Mouse (Mus musculus): ENCODE results near the gene Limch1. TPM values are rescaled to one million over a fixed set of nuclear protein-coding genes. Genes with fewer than 3 reads are reported as not detected.

The Limch1 gene
- polyA plus RNA-seq, 1 experiment from 2014 or later: 38.2 TPM

GRCm38 (mm10) chr5:66748448-66749115 is 3.0 kb downstream of the Limch1 start:
- peak overlapping the region; percentile 61; the same call in 1 of the 2 replicates for H3K27ac ChIP-seq
- peaks cover 40% of the 10 kb centered on the region for H3K4me1 ChIP-seq
- H3K4me2 ChIP-seq: peak overlapping the region; percentile 9; the same call in 1 of the 2 replicates
- no peak for ATAC-seq (ENCODE audit: low FRiP score)
- H3K9ac ChIP-seq: no peak overlapping the region
- H3K36me3 ChIP-seq (replicated peaks): no peaks in the 10 kb centered on the region
- 35% methylated on average over 5 of the region's 5 CpGs for WGBS
- no peaks in the 10 kb centered on the region for H3K9me3 ChIP-seq
- no peak overlapping the region for H3K4me3 ChIP-seq (replicated peaks)
- peaks cover 15% of the 10 kb centered on the region for H3K27me3 ChIP-seq

DNA sequence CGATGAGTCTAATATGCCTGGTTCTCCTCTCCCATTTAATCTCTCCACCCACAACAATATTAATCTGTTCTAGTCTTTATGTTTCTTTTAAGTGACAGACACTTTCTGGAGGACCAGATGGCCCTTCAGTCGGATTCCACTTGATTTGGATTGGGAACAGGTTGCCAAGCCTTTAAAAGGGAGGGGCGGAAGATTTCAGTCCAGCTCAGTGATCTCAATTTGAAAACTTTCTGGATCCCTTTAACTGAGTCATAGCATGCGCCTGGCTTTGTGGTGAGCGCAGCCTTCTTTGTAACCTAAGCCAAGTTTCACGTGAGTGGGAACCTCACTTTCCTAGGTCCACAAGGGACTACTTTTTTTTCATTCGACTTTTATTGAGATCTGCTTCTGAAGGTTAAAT is 5.0 kb downstream of the Limch1 start:
- H3K4me3 ChIP-seq (replicated peaks): no peak overlapping the region
- WGBS: 76% methylated on average over 7 of the region's 7 CpGs
- H3K36me3 ChIP-seq (replicated peaks): no peaks in the 10 kb centered on the region
- peaks cover 40% of the 10 kb centered on the region for H3K4me1 ChIP-seq
- no peak overlapping the region for H3K9ac ChIP-seq
- no peak overlapping the region for H3K27ac ChIP-seq
- H3K4me2 ChIP-seq: no peak overlapping the region
- peaks cover 11% of the 10 kb centered on the region for H3K27me3 ChIP-seq
- no peak for ATAC-seq (ENCODE audit: low FRiP score)
- no peaks in the 10 kb centered on the region for H3K9me3 ChIP-seq

DNA sequence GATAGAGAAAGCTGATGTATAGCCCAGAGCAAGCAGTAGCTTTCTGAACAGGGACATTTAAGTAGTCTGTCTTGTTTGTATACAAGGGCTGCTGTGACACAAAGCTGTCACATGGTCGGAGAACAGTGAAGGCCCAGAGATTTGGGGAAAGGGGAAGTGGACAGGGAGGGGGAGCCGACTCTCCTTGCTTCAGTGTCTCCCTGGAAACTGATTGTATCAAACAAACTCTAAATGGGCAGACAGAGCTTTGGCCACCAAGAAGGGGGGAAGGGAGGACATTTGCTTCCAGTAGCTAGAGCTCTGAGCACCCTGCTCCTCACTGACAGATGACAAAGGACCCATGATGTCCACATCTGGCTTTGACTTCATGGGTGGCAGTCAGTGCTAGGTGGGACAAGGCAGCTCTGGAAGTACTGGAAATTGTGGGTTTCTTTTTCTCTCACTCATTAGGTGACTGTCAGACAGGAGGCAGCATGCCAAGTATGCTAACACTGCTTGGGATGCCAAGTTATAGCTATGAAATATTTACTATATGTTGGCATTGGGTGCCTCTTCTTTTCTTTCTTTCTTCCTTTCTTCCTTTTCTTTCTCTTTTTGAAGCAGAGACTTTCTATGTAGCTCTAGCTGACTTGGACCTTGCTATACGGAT is 5.8 kb downstream of the Limch1 start:
- WGBS: 42% methylated on average over 3 of the region's 3 CpGs
- Histone ChIP-seq H3K36me3 (replicated peaks) (no peaks in the 10 kb centered on the region), H3K27ac (no peak overlapping the region), H3K4me1 (peaks cover 39% of the 10 kb centered on the region), H3K9ac (no peak overlapping the region), H3K9me3 (no peaks in the 10 kb centered on the region), H3K4me3 (replicated peaks) (no peak overlapping the region), H3K27me3 (peaks cover 9% of the 10 kb centered on the region), H3K4me2 (no peak overlapping the region)
- ATAC-seq (ENCODE audit: low FRiP score): no peak

GRCm38 (mm10) chr5:66753620-66754019 is 8.0 kb downstream of the Limch1 start:
- H3K9me3 ChIP-seq: no peaks in the 10 kb centered on the region
- 93% methylated on average over 9 of the region's 9 CpGs for WGBS
- peaks cover 32% of the 10 kb centered on the region for H3K4me1 ChIP-seq
- H3K27me3 ChIP-seq: no peaks in the 10 kb centered on the region
- H3K36me3 ChIP-seq (replicated peaks): no peaks in the 10 kb centered on the region
- H3K4me3 ChIP-seq (replicated peaks): no peak overlapping the region
- no peak overlapping the region for H3K9ac ChIP-seq
- no peak overlapping the region for H3K4me2 ChIP-seq
- no peak overlapping the region for H3K27ac ChIP-seq
- no peak for ATAC-seq (ENCODE audit: low FRiP score)

GRCm38 (mm10) chr5:66756821-66757705 is 11.4 kb downstream of the Limch1 start:
- Histone ChIP-seq H3K4me1 (peaks cover 16% of the 10 kb centered on the region), H3K27me3 (no peaks in the 10 kb centered on the region), H3K4me3 (replicated peaks) (no peak overlapping the region), H3K9ac (no peak overlapping the region), H3K4me2 (no peak overlapping the region), H3K27ac (peak overlapping the region; percentile 47; the same call in 1 of the 2 replicates), H3K9me3 (no peaks in the 10 kb centered on the region), H3K36me3 (replicated peaks) (no peaks in the 10 kb centered on the region)
- peak; percentile 87 for ATAC-seq (ENCODE audit: low FRiP score)
- 73% methylated on average over 10 of the region's 10 CpGs for WGBS

DNA sequence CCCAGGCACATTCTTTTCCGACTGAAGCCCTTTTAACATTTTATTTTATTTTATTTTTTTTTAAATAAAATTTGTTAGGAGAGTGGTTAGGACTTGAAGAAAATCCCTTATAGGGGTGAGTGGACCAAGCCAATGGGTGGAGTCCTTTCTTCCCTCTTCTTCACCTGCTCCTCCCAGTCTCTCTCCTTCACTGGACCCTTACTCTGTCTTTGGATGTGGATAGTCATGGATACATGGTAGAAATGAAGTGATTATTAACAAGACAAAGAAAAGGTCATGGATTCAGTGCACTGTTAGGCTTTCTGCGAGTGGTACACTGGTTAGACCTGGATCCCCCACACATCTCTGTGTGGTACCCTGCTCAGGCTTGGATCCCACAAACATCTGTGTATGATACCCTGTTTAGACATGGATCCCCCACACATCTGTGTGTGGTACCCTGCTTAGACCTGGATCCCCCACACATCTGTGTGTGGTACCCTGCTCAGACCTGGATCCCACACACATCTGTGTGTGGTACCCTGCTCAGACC is 12.1 kb downstream of the Limch1 start:
- 58% methylated on average over 2 of the region's 2 CpGs for WGBS
- Histone ChIP-seq H3K36me3 (replicated peaks) (no peaks in the 10 kb centered on the region), H3K27ac (no peak overlapping the region), H3K27me3 (no peaks in the 10 kb centered on the region), H3K4me3 (replicated peaks) (no peak overlapping the region), H3K4me1 (peaks cover 16% of the 10 kb centered on the region), H3K4me2 (no peak overlapping the region), H3K9me3 (no peaks in the 10 kb centered on the region), H3K9ac (no peak overlapping the region)
- peak; percentile 54; the same call in 1 of the 2 replicates for ATAC-seq (ENCODE audit: low FRiP score)

DNA sequence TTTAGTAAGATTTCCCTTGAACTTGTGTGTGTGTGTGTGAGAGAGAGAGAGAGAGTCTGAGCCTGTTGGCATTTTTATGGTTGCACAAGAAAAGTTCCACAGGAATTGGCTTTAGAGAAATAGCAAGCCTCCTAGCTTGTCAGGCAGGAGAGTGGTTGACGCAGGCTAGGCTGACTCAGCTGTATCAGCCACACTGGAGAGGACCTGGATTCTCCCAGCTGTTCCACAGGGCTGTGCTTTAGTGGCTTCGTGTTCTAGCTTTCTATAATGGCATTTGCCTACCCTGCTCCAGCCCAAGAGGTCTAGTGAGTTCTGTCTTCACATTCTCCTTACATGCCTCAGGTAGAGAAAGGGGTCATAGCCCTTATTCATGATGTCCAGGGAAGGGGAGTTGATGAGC is 13.7 kb downstream of the Limch1 start:
- 76% methylated on average over 2 of the region's 2 CpGs for WGBS

DNA sequence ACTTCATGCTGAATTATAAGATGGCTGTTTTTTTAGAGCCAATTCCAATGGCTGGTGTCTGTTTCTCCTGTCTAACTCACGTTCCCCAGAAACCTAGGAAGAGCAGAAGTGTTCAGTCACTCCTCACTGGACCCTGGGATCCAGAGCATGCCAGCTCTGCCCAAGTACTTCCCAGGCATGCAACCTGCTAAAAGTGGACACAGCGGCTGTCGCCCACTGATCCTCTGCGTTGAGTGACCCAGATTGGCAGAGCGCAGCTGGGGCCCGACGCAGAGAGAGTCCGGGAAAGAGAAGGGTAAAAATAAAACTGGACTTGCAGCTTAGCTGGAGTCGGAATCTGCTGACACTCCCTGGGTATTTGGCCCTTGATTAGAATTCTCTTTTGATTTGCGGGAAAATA is 15.1 kb downstream of the Limch1 start:
- Histone ChIP-seq H3K4me1 (peaks cover 16% of the 10 kb centered on the region), H3K36me3 (replicated peaks) (no peaks in the 10 kb centered on the region), H3K9ac (no peak overlapping the region), H3K27me3 (no peaks in the 10 kb centered on the region), H3K4me3 (replicated peaks) (no peak overlapping the region), H3K4me2 (no peak overlapping the region), H3K27ac (no peak overlapping the region), H3K9me3 (no peaks in the 10 kb centered on the region)
- ATAC-seq (ENCODE audit: low FRiP score): no peak
- WGBS: 89% methylated on average over 10 of the region's 10 CpGs

More for the DNA sequence above, 13.7 kb downstream of the Limch1 start:
- H3K36me3 ChIP-seq (replicated peaks): no peaks in the 10 kb centered on the region
- no peak overlapping the region for H3K4me2 ChIP-seq
- H3K27ac ChIP-seq: no peak overlapping the region
- H3K4me1 ChIP-seq: peaks cover 16% of the 10 kb centered on the region
- no peak overlapping the region for H3K9ac ChIP-seq
- no peaks in the 10 kb centered on the region for H3K27me3 ChIP-seq
- H3K9me3 ChIP-seq: no peaks in the 10 kb centered on the region
- no peak overlapping the region for H3K4me3 ChIP-seq (replicated peaks)
- no peak for ATAC-seq (ENCODE audit: low FRiP score)

DNA sequence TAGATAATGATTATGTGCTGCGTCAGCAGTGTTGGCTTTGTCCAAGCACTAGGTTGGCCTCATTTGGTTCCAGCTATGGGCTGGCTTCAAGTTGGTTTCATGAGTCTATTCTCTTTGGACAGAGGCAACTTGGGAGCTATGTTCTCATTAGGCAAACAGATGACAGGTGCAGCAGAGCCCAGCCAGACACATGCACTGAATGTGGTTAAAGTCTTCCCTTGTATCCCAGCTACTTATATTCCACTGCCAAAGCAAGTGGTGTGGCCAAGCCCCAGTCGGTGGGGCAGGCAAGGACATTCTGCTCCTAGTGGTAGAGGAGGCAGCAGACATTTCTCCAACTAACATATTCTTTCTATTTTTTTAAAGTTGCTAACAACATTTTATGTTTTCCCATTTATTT is 16.4 kb downstream of the Limch1 start:
- H3K4me1 ChIP-seq: peaks cover 10% of the 10 kb centered on the region
- no peak overlapping the region for H3K4me3 ChIP-seq (replicated peaks)
- H3K9me3 ChIP-seq: no peaks in the 10 kb centered on the region
- WGBS: 89% methylated on average over 2 of the region's 2 CpGs
- no peak overlapping the region for H3K4me2 ChIP-seq
- no peak for ATAC-seq (ENCODE audit: low FRiP score)
- no peak overlapping the region for H3K27ac ChIP-seq
- H3K9ac ChIP-seq: no peak overlapping the region
- H3K27me3 ChIP-seq: no peaks in the 10 kb centered on the region
- no peaks in the 10 kb centered on the region for H3K36me3 ChIP-seq (replicated peaks)

- Histone ChIP-seq H3K4me3 (replicated peaks) (no peak overlapping the region), H3K9me3 (no peaks in the 10 kb centered on the region), H3K27ac (no peak overlapping the region), H3K4me1 (peaks cover 5% of the 10 kb centered on the region; the same call in 1 of the 2 replicates), H3K4me2 (no peak overlapping the region), H3K9ac (no peak overlapping the region), H3K27me3 (no peaks in the 10 kb centered on the region), H3K36me3 (replicated peaks) (no peaks in the 10 kb centered on the region)
- no peak for ATAC-seq (ENCODE audit: low FRiP score)
- WGBS: 80% methylated on average over 6 of the region's 6 CpGs
Observed at GRCm38 (mm10) chr5:66764129-66764528, 18.5 kb downstream of the Limch1 start.

- Histone ChIP-seq H3K9me3 (no peaks in the 10 kb centered on the region), H3K36me3 (replicated peaks) (no peaks in the 10 kb centered on the region), H3K4me1 (peaks cover 8% of the 10 kb centered on the region; the same call in 1 of the 2 replicates), H3K4me3 (replicated peaks) (no peak overlapping the region), H3K4me2 (no peak overlapping the region), H3K27ac (no peak overlapping the region), H3K9ac (no peak overlapping the region), H3K27me3 (no peaks in the 10 kb centered on the region)
- WGBS: 57% methylated on average over 2 of the region's 2 CpGs
- no peak for ATAC-seq (ENCODE audit: low FRiP score)
Observed at GRCm38 (mm10) chr5:66765911-66766310, 20.3 kb downstream of the Limch1 start.

DNA sequence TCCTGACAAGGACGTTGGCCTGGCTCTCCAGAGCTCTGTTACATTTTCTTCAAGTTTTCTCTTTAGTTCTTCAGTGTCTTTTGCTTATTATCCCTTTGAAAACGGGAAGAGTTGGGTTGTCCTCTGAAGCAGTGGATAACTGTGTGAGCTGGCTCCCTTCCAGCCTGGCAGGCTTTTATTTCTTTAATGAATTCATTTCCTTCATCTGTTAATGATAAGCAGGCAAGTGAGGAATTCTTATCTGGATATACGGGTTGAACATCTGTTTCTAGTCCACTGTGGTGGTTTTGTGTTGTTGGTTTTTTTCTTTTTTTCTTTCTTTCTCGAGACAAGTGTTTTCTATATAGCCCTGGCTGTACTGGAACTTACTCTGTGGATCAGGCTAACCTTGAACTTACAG is 22.4 kb downstream of the Limch1 start:
- peaks cover 20% of the 10 kb centered on the region for H3K4me1 ChIP-seq
- H3K4me3 ChIP-seq (replicated peaks): no peak overlapping the region
- WGBS: 41% methylated on average over 4 of the region's 4 CpGs
- H3K27ac ChIP-seq: no peak overlapping the region
- no peak for ATAC-seq (ENCODE audit: low FRiP score)
- H3K9ac ChIP-seq: no peak overlapping the region
- no peak overlapping the region for H3K4me2 ChIP-seq
- H3K36me3 ChIP-seq (replicated peaks): no peaks in the 10 kb centered on the region
- H3K27me3 ChIP-seq: no peaks in the 10 kb centered on the region
- no peaks in the 10 kb centered on the region for H3K9me3 ChIP-seq
